Mouse (Mus musculus) c-Kit-positive CD71-positive TER-119-positive erythroid progenitor cells, embryonic 14.5 days (primary cell): ENCODE results near the gene Slc36a4.

ENCODE experiments used
- DNase-seq: peaks from one replicate; pipeline ENCODE4 v3.0.0-alpha.2; 2013; ENCODE audit warnings: low spot score

Slc36a4 gene

DNA sequence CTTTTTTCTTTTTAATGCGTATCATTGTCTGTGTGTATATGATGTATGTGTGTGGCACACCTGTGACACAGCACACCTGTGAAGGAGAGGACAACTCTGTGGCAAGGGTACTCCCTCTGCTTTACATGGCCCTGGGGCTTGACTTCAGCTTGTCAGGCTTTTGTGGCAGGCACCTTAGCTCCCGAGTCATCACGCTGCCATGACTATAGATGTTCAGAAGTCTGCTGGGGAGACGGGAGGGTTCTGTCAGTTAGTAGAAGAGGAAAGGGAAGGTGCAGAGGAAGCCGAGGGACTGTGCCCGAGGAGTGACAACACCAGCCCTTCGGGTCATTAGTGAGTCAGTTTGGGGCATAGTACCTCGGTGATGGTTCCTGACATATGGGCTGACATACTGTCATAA lies 13.0 kb downstream of the Slc36a4 start:
- DNase-seq = no peak

DNA sequence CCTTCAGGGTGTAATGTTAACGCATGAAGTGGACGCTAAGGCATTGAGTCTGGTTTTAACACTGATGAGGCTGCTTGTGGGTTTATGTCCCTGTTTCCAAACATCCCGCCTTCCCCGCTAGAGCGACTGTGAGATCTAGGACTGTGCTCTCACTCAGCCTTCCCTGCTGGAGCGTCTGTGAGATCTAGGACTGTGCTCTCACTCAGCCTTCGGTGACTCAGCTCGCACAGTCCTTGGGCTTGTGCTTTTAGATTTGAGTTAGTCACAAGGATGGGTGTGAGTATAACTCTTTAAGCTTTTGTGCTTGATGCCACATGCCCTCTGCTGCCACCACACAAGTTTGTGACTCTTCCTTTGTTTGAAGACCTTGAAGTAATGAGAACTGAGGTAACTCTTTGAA lies 17.6 kb downstream of the Slc36a4 start:
- no peak for DNase-seq

DNA sequence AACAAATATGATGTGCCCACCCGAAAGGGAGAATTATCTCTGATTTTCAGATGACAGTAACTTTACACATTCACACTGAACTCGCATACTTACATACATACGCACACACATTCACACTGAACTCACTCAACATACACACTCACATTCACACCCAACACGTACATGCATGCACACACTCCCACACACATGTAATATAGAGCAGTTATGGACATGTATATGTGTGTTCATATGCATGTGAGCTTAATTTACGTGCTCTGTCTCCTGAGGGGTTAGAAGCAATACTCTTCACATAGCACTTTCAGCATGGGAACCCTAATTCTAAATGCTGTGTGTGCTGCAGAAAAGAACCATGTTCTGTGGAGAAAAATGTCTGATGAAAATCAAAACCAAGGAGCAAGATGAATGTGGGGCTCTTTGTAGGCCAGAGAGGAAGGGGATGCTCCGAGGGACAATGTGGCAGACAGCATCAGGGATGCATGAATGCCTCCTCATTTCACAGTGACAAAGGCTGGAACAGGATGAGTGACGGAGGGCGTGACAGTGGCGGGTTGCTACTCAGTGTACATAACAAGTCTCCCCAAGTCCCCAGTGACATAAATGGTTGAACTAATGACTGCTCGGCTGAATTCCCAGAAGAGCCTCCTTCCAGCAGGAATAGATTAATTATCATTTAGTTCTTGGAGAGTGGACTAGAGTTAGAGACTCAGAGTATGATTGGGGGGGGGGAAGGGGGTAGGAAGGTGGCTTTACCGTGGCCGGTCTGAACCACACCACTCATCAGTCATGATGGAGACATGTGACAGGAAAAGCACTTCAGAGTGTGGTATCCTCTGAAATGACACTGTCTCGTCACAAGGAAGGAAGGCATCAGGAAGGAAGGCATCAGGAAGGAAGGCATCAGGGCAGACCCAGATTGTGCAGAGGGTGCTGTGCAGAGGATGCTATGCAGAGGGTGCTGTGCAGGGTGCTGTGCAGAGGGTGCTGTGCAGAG lies 22.5 kb downstream of the Slc36a4 start:
- no peak for DNase-seq

DNA sequence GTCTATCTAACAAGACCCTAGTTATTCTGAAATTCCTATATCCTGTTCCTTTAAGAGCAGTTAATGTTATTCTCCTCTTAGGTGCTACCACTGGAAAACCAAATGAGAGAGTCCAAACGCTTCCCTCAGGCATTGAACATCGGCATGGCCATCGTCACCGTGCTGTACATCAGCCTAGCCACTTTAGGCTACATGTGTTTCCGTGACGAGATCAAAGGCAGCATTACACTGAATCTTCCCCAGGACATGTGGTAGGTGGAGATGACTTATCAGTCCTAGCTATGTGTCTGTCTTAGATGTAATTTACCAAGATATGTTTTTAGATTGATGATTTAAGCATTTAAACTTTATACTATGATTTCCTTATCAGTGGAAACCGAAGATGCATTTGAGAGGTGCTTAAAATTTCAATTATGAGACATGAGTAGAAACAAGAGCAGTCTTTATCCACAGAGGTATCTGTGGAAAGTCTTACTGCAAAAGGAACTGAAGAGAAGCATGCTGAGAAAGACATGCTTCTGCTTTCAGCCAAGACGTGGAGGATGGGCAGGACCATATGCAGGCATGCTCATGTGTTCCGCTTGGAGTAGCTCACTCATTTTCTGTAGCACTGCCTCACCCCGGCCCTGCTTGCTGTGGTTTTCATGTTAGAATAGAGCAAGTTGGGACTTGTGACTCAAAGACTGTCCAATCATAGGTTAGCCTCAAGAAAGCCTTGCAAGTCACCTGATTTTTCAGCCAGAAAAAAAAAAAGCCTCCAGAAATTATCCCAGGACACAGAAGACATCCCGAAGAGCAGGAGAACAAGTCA lies 24.7 kb downstream of the Slc36a4 start:
- DNase-seq = no peak

DNA sequence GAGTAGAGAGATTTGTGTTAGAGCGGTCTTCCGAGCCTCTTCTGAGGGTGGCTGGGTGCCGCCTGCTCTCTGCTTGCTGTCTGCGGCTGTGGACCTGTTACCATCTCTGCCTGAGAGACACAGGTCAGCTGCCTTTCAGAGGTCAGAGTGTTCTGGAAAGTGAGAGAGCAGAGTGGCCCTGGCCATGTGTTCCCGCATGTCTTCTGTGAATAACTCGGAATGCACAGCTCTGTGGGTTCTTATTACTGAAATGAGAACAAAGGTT lies 25.3 kb downstream of the Slc36a4 start:
- DNase-seq = no peak

DNA sequence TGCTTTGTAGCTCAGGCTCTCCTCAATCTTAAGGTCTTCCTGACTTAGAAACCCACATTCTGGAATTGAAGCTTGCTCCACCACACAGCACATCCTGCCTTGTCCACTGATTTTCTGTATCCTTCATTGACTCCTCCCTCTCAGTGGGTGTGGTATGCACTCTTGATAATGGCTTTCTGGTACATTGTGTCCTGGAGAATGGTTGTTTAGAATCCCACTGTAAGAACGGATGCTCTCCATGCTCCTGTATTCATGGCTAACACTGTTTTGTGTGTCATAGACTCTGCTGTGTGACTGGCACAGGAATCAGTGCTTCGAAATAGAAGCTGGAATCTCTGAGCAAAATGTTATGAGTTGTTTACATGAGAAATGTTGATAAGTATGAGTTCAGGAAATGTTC lies 28.0 kb downstream of the Slc36a4 start:
- DNase-seq = no peak

DNA sequence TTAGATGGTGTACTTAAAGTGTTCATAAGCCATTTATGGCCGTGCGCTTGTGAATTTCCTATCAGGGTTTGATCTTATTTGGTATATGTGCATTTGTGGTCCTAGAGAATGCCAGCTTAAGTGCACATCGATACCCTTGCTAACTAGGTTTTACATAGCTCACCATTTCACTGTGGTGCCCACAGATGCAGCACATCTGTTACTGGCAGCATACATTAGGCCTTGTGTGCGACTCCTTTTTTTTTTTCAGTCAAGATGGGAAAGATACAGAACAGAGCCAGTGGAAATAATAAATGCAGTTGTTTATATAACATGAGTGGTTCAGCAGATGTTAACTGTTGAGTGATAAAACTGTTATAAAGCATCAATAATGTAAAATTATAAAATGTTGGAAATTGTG lies 31.9 kb downstream of the Slc36a4 start:
- DNase-seq = no peak

DNA sequence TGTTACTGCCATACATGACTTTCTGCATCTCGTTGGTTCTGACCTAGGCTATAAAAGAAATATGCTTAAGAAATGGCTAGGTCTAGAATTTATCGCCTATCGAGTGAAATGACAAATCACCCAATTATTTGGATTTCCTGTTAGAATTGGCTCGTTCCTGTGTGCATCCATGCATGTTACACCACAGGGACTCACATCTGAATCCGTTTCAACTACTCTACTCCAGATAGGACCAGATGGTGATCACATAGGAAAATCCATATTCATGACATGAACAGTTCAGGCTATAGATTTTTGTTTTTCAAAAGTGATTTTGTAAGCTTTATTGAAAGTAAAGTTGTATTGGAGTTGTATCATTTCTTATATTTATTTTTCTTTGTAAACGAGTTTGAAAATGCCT lies 32.4 kb downstream of the Slc36a4 start:
- DNase-seq = no peak

DNA sequence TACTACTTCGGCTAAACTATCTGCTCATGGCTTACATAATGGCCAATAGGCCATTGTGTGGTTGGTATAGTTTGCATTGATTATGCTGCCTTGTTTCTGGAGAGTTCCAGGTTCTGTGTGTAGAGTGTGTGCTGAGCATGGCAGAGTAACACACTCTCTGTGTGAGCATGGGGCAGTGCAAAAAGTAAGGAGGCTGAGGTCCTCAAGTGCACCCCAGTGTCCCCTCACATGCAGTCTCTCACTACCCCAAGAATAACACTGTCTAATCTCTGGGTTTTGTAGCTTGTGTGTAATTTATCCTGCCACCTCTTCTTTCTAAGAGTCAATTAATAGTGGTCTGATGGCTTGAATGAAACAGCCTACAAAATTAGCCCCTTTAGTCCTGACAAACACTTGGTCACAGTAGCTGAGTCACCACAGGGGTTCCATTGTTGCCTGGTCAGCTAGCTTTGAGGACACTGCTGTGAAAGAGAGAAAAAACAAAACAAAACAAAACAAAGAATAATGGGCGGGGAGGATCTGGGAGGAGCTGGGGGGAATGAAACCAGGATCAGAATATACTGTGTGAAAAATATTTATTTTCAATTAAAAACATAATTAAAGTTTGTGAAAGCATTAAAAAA lies 36.6 kb downstream of the Slc36a4 start:
- DNase-seq = no peak

DNA sequence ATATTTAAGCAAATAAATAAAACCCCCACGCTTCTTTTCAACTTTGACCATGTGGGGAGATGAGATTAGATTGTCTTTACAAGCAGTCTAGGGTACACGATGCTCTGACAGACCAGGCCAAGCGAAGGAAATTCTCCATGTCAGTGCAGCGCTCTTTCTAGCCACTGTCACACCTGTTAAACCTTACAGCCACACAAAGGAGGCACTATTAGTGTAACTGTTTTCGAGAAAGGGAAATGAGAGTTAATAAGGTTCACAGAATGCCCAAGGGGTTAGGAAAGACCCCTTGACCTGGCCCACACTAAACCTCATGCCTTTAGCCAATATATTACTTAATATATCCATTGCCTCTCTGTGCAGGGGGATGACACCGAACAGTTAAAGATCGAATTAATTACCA lies 37.1 kb downstream of the Slc36a4 start:
- DNase-seq = no peak

DNA sequence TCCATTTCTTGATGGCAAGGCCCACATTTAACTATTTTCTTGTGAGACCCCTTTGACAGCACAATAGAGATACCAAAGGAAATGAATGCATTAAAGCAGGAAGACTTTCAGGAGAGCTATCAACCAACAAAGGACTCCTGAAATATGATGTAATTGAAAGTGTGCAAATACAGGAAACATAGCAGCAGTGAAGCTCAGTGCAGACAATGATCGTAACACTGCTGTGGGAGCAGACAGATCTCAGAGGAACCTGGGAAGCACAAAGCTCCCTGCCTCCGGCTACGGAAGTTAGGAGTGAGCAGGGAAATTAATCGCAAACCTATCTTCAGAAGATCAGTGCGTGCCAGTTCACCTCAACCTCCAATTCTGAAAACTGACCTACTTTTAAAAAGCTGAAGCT lies 38.8 kb downstream of the Slc36a4 start:
- no peak for DNase-seq

DNA sequence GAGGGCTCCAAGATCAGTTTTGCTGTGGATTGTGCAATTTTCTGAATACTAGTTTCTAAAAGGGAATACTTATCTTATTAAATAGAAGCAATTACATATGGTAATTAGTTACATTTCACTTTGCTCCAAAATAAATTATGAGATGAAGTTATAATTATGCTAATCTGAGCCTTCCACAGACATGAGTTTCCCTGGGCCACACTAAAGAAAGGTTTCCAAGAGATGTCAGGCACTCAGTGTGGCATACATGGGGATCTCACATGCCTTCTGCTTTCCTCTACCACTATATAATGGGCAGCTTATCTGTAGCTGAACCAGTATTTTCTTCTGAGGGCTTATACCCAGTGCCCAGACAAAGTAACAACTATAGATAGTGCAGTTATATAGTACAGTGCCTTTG lies 49.8 kb downstream of the Slc36a4 start:
- no peak for DNase-seq

DNA sequence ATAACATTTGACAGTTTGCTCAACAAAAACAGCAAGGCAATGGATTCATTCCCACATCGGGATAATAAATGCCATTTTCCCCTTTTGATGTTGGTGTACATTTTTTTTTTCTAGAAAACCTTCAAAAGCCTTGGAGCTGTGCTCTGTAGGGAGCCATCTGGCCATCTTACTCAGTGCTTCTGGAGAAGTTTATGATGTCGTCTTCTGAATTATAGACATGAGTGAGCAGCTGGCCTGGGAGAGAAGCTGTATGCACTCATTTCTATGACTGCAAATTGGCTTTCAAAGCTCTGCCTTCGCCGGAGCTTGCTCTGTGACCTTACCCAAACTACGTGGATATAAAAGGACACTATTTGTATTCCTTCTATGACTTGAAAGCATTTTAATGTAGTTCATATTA lies 56.8 kb downstream of the Slc36a4 start:
- DNase-seq = no peak

DNA sequence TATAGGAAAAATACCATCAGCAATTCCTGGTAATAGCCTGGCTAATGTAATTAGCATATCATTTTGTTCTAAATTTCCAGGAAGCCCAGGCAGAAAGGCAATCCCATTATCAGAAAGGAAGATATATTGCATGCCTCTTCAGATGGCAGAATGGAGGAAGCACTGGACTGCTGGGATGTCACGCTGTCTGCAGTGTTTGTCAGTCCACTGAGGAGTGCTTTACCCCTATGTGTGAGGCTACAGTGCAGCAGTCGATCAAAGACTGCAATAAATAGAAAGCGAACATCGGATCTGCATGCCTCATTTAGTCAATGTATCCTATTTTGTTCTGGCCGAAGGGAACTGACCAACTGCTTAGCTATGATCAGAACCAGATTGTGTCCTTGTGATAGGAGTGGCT lies 57.3 kb downstream of the Slc36a4 start:
- DNase-seq = no peak

DNA sequence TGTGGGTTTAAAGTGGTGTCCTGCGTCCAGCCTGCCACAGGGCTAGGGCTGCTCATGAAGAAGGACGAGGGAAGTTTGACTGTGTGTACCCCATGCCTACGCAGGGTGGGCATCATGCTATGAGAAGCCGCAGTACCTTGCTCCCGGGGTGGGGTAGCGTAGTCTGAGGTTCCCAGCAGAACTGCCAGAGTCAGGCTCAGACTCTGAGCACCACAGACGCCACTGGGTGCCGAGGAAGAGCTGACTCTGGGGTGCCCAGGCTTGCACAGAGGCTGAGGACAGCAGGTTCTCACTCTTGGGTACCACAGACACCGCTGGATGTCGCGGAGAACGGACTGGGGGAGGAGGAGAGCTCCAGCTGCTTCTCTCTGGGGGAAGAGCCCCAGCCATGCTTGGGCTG lies 63.2 kb downstream of the Slc36a4 start:
- DNase-seq = no peak

DNA sequence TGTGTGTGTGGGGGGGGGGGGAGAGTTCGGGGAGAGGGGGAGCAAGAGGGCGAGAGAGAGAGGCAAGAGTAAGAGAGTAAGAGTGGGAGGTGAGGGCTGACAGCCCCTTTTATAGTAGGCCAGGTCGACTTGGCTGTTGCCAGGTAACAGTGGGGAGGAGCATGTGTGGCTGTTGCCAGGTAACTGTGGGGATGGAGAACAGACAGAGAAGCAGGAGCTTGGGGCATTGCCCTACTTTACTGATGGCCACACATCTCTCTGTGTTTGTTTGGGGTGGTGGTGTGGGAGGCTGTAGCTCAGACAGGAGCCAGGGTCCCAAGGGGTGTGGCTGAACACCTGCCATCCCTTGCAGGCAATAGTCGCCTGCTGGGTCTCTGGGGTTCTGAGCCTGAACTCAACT lies 63.9 kb downstream of the Slc36a4 start:
- DNase-seq = no peak

DNA sequence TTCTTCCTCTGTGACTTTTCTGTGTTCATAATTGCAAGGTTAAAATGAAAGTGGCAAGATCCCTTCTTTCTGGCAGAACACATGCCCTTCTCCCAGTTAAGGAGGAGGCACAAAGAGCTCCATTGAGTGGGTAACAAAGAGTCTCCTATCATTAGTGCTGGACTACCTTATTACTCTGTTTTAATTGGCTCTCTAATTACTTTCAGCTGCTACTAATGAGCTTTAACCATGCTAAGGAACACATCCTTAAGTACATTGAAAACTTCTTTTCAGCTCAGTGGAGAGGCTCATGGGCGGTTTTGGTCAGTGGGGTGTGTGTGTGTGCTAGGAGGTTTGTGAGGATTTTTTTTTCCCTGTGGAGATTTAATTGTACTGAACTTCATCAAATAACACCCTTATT lies 65.4 kb downstream of the Slc36a4 start:
- DNase-seq = no peak

DNA sequence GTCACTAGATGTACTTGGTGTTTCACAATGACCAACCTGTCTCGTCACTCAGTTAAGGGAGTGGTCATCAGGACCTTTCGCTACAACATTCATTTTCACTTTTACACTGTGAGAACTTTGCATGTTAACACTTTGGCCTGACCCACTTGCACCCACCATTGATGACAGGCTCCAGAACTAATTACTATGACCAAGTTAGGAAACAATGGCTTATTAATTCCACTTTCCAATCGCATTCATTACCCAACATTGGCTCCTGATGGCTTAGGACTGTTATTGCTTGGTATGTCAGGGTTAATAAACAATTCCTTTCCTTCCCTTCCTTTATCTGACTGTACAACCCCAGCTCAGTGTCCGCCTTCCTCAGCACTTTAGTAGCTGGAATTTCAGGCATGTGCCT lies 72.4 kb downstream of the Slc36a4 start:
- DNase-seq = no peak

DNA sequence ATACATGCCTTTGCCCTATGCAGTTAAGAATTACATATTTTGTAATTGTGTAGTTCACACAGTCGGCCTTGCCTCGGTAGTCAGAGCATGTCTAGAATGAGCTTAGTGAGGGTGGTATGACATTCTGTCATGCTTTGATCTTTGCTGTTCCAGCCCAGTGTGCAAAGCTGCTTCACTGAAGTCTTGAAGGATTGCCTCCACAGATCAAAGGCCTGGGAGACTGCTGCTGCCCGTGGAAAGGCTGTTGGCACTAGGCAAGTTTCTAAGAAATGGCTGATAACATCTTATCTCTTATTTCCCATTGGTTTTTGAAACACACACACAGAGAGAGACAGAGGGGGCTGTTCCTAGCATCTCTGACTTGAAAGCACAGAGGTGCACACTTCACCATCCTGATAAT lies 76.7 kb downstream of the Slc36a4 start:
- no peak for DNase-seq

DNA sequence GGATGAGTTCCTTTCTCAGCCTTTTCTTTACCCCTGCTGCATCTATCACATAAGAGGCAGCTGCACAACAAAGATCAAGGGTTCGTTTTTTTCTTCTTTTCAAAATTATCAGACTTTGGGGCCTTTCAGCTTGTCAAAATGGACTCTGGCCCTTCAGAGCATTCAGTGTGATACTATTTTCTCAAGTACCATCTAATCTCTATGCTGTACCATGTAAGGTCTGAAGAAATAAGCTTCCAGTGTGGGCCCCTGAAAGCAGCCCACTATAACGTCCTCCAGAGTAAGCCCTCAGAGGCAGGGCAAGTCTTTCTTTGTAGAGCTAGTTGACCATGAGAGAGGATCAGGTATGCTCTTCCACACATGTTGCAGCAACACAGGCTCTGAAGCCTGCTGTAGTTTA lies 77.1 kb downstream of the Slc36a4 start:
- DNase-seq = no peak

DNA sequence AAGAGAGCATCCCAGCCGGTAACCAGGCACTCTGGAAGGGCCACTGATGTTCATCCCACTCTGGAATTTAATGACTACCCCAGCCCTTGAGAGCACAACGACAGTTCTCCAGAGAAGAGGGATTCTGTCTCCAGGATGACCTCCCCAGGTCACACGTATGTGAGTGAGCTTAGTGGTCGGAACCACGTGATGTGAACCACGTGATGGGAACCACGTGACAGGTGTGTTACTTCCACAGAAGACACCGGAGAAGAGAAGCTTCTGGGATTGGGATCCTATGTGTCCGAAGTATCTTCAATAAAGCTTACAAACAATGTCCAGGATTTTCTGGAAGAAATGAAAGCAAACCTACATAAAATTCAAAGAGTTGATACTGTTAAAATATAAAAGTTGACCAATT lies 82.5 kb downstream of the Slc36a4 start:
- no peak for DNase-seq
